Mouse (Mus musculus): ENCODE data around the gene Fam217b. TPM values are rescaled to one million over a fixed set of nuclear protein-coding genes. Genes with fewer than 3 reads are reported as not detected.

Fam217b gene
- polyA plus RNA-seq (2014; fragmentation: Illumina TruSeq; extraction: RNeasy Lipid Tissue Mini Kit (QIAGEN cat#74804); ENCODE audit: low replicate concordance) = 1.2 TPM

DNA sequence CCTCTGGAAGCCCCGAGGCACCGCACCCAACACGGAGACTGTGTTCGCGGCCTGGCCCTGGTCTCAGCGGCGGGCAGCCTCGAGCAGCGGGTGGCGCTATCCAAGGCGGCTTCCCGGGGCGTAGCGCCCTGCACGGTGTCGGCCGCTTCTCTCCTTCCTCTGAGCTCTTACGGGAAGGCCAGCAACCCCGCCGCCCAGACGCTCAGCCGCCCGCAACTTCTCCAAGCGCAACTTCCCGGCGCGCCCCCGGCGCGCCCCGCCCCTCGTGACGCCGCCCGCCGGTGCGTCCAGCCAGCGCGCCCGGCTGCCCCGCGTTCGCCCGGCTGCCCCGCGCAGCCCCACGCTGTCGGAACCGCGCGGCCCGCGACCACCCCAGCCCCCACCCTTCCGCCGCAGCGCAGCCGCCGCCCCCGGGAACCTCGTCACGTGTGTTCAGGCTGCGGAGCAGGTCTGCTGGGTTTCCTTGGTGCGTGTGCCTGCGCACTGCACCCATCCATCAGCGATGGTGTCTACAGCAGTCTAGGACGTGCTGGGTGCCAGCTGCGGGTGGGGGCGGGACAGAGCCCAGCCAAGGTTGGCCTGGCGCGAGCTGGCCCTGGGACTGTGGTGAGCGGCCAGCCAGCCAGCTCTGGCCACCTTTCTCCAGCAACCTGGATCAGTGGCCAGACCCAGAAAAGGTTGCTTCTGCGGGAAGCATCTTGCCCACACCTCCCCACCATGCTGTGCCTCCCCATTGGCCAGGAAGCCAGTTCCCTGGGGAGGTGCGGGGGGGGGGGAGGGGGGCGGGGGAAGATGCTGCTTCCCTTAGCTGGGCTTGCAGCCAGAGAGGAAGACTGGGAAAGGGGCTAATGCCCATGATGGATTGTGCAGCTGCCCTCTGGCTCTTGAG, at the start of gene Fam217b, which contains the start of gene Ppp1r3d:
TSS of gene Fam217b (plus strand) at position 264 of the 889 bp plus-strand sequence.
TSS of gene Ppp1r3d (minus strand) at position 212 of the 889 bp plus-strand sequence.

GRCm38 (mm10) chr2:178407053-178407815, 7.1 kb upstream of the Fam217b start, which contains the start of gene Sycp2:
Sycp2 (minus strand) TSS chr2:178407685.

GRCm38 (mm10) chr2:178430231-178430630, 15.9 kb downstream of the Fam217b start, which contains the start of gene Cdh26:
Cdh26 (plus strand) TSS chr2:178430531.

Other genes starting within 250 kb of the Fam217b start
- gene Sycp2, start 6.8 kb upstream of the Fam217b start, polyA plus RNA-seq (2014; fragmentation: Illumina TruSeq; extraction: RNeasy Lipid Tissue Mini Kit (QIAGEN cat#74804); ENCODE audit: low replicate concordance) = 0.26 TPM
- 0.82 TPM for gene Ppp1r3d, start 52 bp upstream of the Fam217b start, polyA plus RNA-seq (2014; fragmentation: Illumina TruSeq; extraction: RNeasy Lipid Tissue Mini Kit (QIAGEN cat#74804); ENCODE audit: low replicate concordance)
- gene Cdh26, start 16.0 kb downstream of the Fam217b start, polyA plus RNA-seq (2014; fragmentation: Illumina TruSeq; extraction: RNeasy Lipid Tissue Mini Kit (QIAGEN cat#74804); ENCODE audit: low replicate concordance) = not detected